Mouse (Mus musculus) stomach, postnatal 0 days (tissue): ENCODE data around the gene D130052B06Rik.

Experiments
- CTCF ChIP-seq: IDR thresholded peaks from 2 replicates; pipeline ENCODE4 v1.5.1; 2016; ENCODE audit warnings: antibody characterized with exemption, low read depth, mild to moderate bottlenecking, moderate library complexity
- EP300 ChIP-seq: optimal IDR thresholded peaks from 2 replicates; pipeline ENCODE3; 2016; ENCODE audit warnings: antibody characterized with exemption

- TF ChIP-seq CTCF, result no peak
- no peak for TF ChIP-seq EP300
Measured at GRCm38 (mm10) chr11:33637107-33637506, 38.0 kb downstream of the D130052B06Rik start.
